Mouse (Mus musculus): ENCODE results near the gene Hs6st3.

GRCm38 (mm10) chr14:119255396-119255795, 117.3 kb downstream of the Hs6st3 start:
- no peak for TF ChIP-seq CTCF (IDR thresholded peaks at IDR 0.05; ENCODE audit: low read depth, low read length)
- TF ChIP-seq POLR2A (IDR thresholded peaks at IDR 0.05; ENCODE audit: insufficient read depth, low read length): no peak

Measured in ES-Bruce4 (cell line).